Mouse (Mus musculus): ENCODE measurements around the gene Tmem263. TPM values are rescaled to one million over a fixed set of nuclear protein-coding genes. Genes with fewer than 3 reads are reported as not detected.

The Tmem263 gene
- polyA plus RNA-seq, 1 experiment = 0.50 TPM

- H3K27me3 ChIP-seq (ENCODE audit: control insufficient read depth) = no peaks in the 10 kb centered on the region
- no peak for TF ChIP-seq GATA1 (IDR thresholded peaks at IDR 0.05; ENCODE audit: low read length)
- no peak for TF ChIP-seq TAL1 (IDR thresholded peaks at IDR 0.05; ENCODE audit: low read length)
- H3K9me3 ChIP-seq (ENCODE audit: control insufficient read depth, low read length) = no peaks in the 10 kb centered on the region
- H3K36me3 ChIP-seq (ENCODE audit: control insufficient read depth) = no peaks in the 10 kb centered on the region
- H3K4me3 ChIP-seq (replicated peaks) = no peak overlapping the region
- H3K4me1 ChIP-seq (ENCODE audit: control insufficient read depth) = no peaks in the 10 kb centered on the region
Observed at GRCm38 (mm10) chr10:85164791-85165190, 62.4 kb downstream of the Tmem263 start.

DNA sequence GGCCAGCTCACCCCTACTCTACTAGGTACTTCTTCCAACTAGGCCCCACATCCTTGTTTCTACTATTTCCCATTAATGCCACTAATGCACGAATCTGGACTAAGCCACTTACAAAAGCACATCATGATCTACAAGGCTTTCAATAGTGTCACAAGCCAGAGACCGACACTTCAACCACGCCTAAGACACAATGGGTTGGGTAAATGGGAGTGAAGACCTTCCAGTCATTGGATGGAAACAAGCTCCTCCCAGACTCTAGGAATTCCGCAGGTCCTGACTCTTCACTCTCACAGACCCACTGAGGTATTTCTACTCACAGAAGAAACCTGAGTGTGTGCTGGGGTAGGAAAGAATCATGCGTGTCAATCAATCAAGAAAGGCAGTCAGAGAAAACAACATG is 62.9 kb downstream of the Tmem263 start:
- no peak for TF ChIP-seq TAL1 (IDR thresholded peaks at IDR 0.05; ENCODE audit: low read length)
- no peak for TF ChIP-seq GATA1 (IDR thresholded peaks at IDR 0.05; ENCODE audit: low read length)
- no peaks in the 10 kb centered on the region for H3K27me3 ChIP-seq (ENCODE audit: control insufficient read depth)
- H3K4me3 ChIP-seq (replicated peaks) = no peak overlapping the region
- no peaks in the 10 kb centered on the region for H3K4me1 ChIP-seq (ENCODE audit: control insufficient read depth)
- H3K36me3 ChIP-seq (ENCODE audit: control insufficient read depth) = no peaks in the 10 kb centered on the region
- no peaks in the 10 kb centered on the region for H3K9me3 ChIP-seq (ENCODE audit: control insufficient read depth, low read length)

Other genes with a start within 250 kb of the Tmem263 start
- gene Ric8b, start 185.0 kb upstream of the Tmem263 start, polyA plus RNA-seq (2012) = 0.06 and 0.09 TPM in 2 replicates
- not detected in 2 replicates for gene Fhl4, start 132 bp upstream of the Tmem263 start, polyA plus RNA-seq (2012)
- 0.02 TPM in 1 of 2 replicates, not detected in the other for gene Mterf2, start 25.4 kb downstream of the Tmem263 start, polyA plus RNA-seq (2012)
- 0.08 and 0.25 TPM in 2 replicates for gene Cry1, start 82.4 kb downstream of the Tmem263 start, polyA plus RNA-seq (2012)

All from erythroblast, embryonic 14.5 days (primary cell).